Mouse (Mus musculus) heart, postnatal 0 days (tissue): ENCODE results near the gene Fcho1.
"Not testable (repeated sequence)": the region's sequence is repeated elsewhere in the genome, so short reads cannot be mapped to it uniquely, and the experiment has no call there.

Experiments used
- CTCF ChIP-seq: IDR thresholded peaks from 2 replicates; pipeline ENCODE4 v1.5.1; 2016; ENCODE audit warnings: antibody characterized with exemption, control low read depth, low read depth
- EP300 ChIP-seq: IDR thresholded peaks from 2 replicates; pipeline ENCODE4 v1.6.1; 2016; ENCODE audit warnings: antibody characterized with exemption, low read depth

DNA sequence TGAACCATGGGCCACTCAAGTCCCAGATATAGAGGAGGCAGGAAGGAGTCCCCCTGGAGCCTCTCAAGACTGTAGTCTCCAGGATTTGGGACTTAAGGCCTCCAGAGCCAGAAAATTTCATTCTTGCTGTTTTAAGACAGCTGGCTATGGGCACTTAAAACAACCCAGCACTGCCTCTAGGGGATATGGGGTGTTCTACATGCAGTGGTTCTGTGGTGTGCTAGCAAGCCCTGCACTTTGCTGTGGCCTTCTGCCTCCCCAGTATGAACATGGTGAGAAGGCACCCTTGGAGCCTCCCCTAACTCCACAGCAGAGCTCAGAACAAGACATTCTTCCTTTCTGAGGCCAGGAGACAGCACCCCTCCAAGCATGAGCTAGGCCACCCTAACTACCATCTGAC, 12.8 kb upstream of the Fcho1 start:
- TF ChIP-seq CTCF, EP300: not testable (repeated sequence)
